Mouse (Mus musculus) mouse embryonic stem cell (cell line): Measurements from ENCODE around the gene Mtr.

Source experiments
- in situ Hi-C, 2 experiments: fragments of 300-500 bp; cut with MboI; formaldehyde crosslinking; loops; 1 replicate in 1 of 2; 3 replicates in 1 of 2; pipeline ENCODE4 v1.14.3; 2019 to 2020; ENCODE audit warnings: low sequenced_read_pairs in 2 of 2, low pct_unique_long_range_greater_than_20kb in 1 of 2, mixed read lengths in 1 of 2; ENCODE audit not compliant: unreplicated experiment in 1 of 2

Gene Mtr

GRCm38 (mm10) chr13:12250496-12250895, 7.4 kb downstream of the Mtr start:
- in situ Hi-C loops: no loop called here

GRCm38 (mm10) chr13:12249195-12249898, 8.6 kb downstream of the Mtr start:
- in situ Hi-C loops: no loop called here

- in situ Hi-C loops: no loop called here
Observed at GRCm38 (mm10) chr13:12245938-12246337, 12.0 kb downstream of the Mtr start.

- in situ Hi-C loops: no loop called here
Observed at GRCm38 (mm10) chr13:12243991-12244390, 13.9 kb downstream of the Mtr start.

- in situ Hi-C loops: no loop called here
Observed at GRCm38 (mm10) chr13:12232141-12232540, 25.8 kb downstream of the Mtr start.

GRCm38 (mm10) chr13:12228248-12228647, 29.7 kb downstream of the Mtr start:
- in situ Hi-C loops: no loop called here

- in situ Hi-C loops: no loop called here
Observed at GRCm38 (mm10) chr13:12227606-12228005, 30.3 kb downstream of the Mtr start.

GRCm38 (mm10) chr13:12218603-12219002, 39.3 kb downstream of the Mtr start:
- in situ Hi-C loops: loop anchor here (25.0 kb wide), 1 partner anchor 169 kb away; the partner anchor contains the start of gene Heatr1 (in 2 of the 2)

GRCm38 (mm10) chr13:12214922-12215321, 43.0 kb downstream of the Mtr start:
- in situ Hi-C loops: loop anchor here (25.0 kb wide), 1 partner anchor 172 kb away; the partner anchor contains the start of gene Heatr1 (in 2 of the 2)

GRCm38 (mm10) chr13:12211058-12211457, 46.9 kb downstream of the Mtr start:
- in situ Hi-C loops: loop anchor here (25.0 kb wide), 1 partner anchor 176 kb away; the partner anchor contains the start of gene Heatr1 (in 2 of the 2)

GRCm38 (mm10) chr13:12210023-12210762, 47.7 kb downstream of the Mtr start:
- in situ Hi-C loops: loop anchor here (25.0 kb wide), 1 partner anchor 177 kb away; the partner anchor contains the start of gene Heatr1 (in 2 of the 2)

- in situ Hi-C loops: loop anchor here (25.0 kb wide), 1 partner anchor 187 kb away; the partner anchor contains the start of gene Heatr1 (in 2 of the 2)
Observed at GRCm38 (mm10) chr13:12200372-12200771, 57.5 kb downstream of the Mtr start.

- in situ Hi-C loops: no loop called here
Observed at GRCm38 (mm10) chr13:12198486-12198885, 59.4 kb downstream of the Mtr start.

- in situ Hi-C loops: no loop called here
Observed at GRCm38 (mm10) chr13:12196861-12197260, 61.1 kb downstream of the Mtr start.

GRCm38 (mm10) chr13:12196012-12196411, 61.9 kb downstream of the Mtr start:
- in situ Hi-C loops: no loop called here

GRCm38 (mm10) chr13:12194942-12195662, 62.8 kb downstream of the Mtr start:
- in situ Hi-C loops: no loop called here

GRCm38 (mm10) chr13:12189219-12189618, 68.7 kb downstream of the Mtr start:
- in situ Hi-C loops: no loop called here

- in situ Hi-C loops: no loop called here
Observed at GRCm38 (mm10) chr13:12188804-12189203, 69.1 kb downstream of the Mtr start.

- in situ Hi-C loops: no loop called here
Observed at GRCm38 (mm10) chr13:12179481-12179880, 78.4 kb downstream of the Mtr start.
